Mouse (Mus musculus): ENCODE measurements around the gene Cited1. TPM values are rescaled to one million over a fixed set of nuclear protein-coding genes. Genes with fewer than 3 reads are reported as not detected.
"Not testable (repeated sequence)": the region's sequence is repeated elsewhere in the genome, so short reads cannot be mapped to it uniquely, and the experiment has no call there.

The Cited1 gene
- polyA plus RNA-seq, 1 experiment from 2014 or later, result 0.68 TPM

DNA sequence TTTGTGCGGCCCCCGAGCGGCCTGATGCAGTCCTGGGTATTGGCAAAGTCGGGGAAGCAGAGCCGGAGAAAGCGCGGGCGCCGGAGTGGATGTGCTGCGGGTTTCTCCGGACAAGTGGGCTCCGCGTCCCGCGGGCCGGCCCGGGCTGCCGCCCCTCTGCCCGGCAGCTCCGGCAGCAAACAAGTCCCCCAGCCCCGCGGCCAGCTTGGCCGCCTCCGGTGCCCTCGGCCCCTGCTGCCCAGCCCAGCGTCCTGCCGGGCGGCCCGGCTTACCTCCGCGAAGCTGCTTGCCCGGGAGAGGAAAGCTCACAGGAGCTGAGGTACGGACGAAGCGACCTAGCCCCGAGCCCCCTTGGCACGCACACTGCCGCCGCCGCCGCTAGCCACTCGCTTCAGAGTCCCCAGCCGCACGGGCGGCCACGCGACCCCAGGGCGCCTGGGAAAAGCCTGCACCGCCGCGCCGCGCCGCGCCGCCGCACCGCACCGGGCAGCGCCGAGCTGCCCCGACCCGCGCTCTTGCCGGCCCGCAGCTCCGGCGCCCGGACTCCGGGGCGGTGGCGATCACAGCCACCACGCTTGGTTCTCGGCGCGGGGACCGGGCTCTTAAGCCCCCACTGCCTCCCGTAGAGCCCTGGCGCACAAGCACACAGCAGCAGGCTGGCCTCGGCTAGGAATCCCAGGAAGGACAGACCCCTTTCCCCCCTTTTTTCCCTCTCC is 602 bp downstream of the Cited1 start:
- Histone ChIP-seq H3K4me1 (replicated peaks; ENCODE audit: control insufficient read depth, insufficient read depth, low read length) (no peaks in the 10 kb centered on the region), H3K27ac (ENCODE audit: low read depth, low read length) (no peak overlapping the region), H3K4me3 (ENCODE audit: low read depth, low read length) (peak overlapping the region; percentile 49), H3K4me2 (replicated peaks; ENCODE audit: low read depth) (peak overlapping the region; percentile 91), H3K27me3 (replicated peaks; ENCODE audit: control insufficient read depth, insufficient read depth, low read length) (peaks cover 30% of the 10 kb centered on the region), H3K9ac (ENCODE audit: low read depth, low read length) (no peak overlapping the region), H3K36me3 (ENCODE audit: control insufficient read depth, insufficient read depth) (no peaks in the 10 kb centered on the region), H3K9me3 (ENCODE audit: control insufficient read depth) (no peaks in the 10 kb centered on the region)
- ATAC-seq, result peak; percentile 2; the same call in 1 of the 2 replicates
- TF ChIP-seq CTCF (IDR thresholded peaks at IDR 0.05; ENCODE audit: low read depth), result no peak
- WGBS, result 23% methylated on average over 45 of the region's 80 CpGs

DNA sequence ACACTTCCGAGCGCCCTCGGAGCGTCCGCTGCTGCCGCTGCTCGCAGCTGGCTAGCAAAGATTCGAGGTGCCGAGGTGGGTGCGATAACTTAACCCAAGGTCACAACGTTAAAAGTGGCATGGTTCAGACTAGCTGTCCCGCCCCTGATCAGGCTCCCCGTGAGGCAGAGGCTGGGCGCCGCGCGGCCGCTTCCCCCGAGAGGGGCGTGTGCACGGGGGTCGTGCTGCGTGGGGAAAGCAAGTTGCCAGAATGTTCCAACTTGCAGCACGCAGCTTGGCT is 1.1 kb downstream of the Cited1 start:
- no peak overlapping the region for H3K9ac ChIP-seq (ENCODE audit: low read depth, low read length)
- no peaks in the 10 kb centered on the region for H3K4me1 ChIP-seq (replicated peaks; ENCODE audit: control insufficient read depth, insufficient read depth, low read length)
- no peaks in the 10 kb centered on the region for H3K36me3 ChIP-seq (ENCODE audit: control insufficient read depth, insufficient read depth)
- H3K27ac ChIP-seq (ENCODE audit: low read depth, low read length), result no peak overlapping the region
- peak overlapping the region; percentile 49 for H3K4me3 ChIP-seq (ENCODE audit: low read depth, low read length)
- TF ChIP-seq CTCF (IDR thresholded peaks at IDR 0.05; ENCODE audit: low read depth), result no peak
- peaks cover 30% of the 10 kb centered on the region for H3K27me3 ChIP-seq (replicated peaks; ENCODE audit: control insufficient read depth, insufficient read depth, low read length)
- peak overlapping the region; percentile 91 for H3K4me2 ChIP-seq (replicated peaks; ENCODE audit: low read depth)
- peak; percentile 8; the same call in 1 of the 2 replicates for ATAC-seq
- 11% methylated on average over 24 of the region's 24 CpGs for WGBS
- no peaks in the 10 kb centered on the region for H3K9me3 ChIP-seq (ENCODE audit: control insufficient read depth)

DNA sequence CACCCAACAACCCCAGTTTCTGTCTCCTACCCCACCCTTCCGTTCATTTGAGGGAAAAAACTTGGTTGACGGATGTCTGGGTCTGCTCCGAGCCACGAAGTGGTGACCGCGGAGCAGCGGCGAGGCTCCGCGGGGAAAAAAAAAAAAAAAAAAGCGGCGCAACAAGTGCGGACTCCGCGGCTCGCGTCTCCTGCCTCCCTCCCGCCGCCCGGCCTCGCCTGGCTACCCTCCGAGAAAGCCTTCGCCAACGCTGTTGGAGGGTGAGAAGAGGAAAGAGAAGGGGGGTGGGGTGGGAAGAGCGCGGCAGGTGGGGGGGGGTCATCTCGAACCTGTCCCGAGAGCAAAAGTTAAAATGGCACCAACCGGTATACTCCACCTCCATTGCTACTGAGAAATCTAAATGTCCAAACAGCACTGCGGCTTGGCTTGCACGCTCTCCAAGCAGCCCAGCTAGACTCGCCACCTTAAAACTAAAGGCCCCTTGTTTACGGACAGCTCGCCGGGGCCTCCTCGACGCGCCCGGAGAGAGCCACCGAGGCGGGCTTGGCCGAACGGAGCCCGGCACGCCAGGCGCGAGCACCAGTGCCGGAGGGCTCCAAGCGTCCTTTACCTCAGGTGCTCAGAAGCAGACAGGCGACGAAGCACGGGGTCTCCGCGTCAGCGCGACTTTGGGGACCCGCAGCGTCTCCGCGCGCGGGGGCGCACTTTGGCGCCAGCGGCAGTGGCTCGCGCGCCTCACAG is 1.7 kb downstream of the Cited1 start:
- H3K9me3 ChIP-seq (ENCODE audit: control insufficient read depth), result no peaks in the 10 kb centered on the region
- no peaks in the 10 kb centered on the region for H3K4me1 ChIP-seq (replicated peaks; ENCODE audit: control insufficient read depth, insufficient read depth, low read length)
- peak overlapping the region; percentile 91 for H3K4me2 ChIP-seq (replicated peaks; ENCODE audit: low read depth)
- TF ChIP-seq CTCF (IDR thresholded peaks at IDR 0.05; ENCODE audit: low read depth), result no peak
- H3K4me3 ChIP-seq (ENCODE audit: low read depth, low read length), result peak overlapping the region; percentile 49
- peaks cover 30% of the 10 kb centered on the region for H3K27me3 ChIP-seq (replicated peaks; ENCODE audit: control insufficient read depth, insufficient read depth, low read length)
- ATAC-seq, result peak; percentile 13; the same call in 1 of the 2 replicates
- H3K9ac ChIP-seq (ENCODE audit: low read depth, low read length), result no peak overlapping the region
- WGBS, result 14% methylated on average over 53 of the region's 68 CpGs
- no peaks in the 10 kb centered on the region for H3K36me3 ChIP-seq (ENCODE audit: control insufficient read depth, insufficient read depth)
- H3K27ac ChIP-seq (ENCODE audit: low read depth, low read length), result no peak overlapping the region

DNA sequence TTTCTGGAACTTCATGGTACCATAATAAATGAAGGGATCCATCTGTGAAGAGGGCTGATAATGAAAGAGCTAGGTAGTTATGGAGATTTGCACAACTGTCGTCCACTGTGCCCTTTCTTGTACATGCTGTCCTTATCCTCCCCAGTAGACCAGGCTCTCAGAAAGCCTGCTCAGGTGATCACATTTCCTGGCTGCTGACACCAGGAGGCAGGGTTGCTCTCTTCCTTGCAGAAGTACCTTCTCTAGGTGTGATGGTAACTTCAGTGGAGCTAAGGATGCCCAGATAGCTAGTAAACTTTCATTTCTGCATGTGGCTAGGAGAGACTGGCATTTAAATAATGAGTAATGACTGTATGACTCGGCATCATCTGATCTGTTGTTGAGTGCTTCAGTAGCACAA is 7.6 kb downstream of the Cited1 start:
- peak; percentile 54 for TF ChIP-seq CTCF (IDR thresholded peaks at IDR 0.05; ENCODE audit: low read depth)
- Histone ChIP-seq H3K4me3 (ENCODE audit: low read depth, low read length) (no peak overlapping the region), H3K4me2 (replicated peaks; ENCODE audit: low read depth) (no peak overlapping the region), H3K36me3 (ENCODE audit: control insufficient read depth, insufficient read depth) (no peaks in the 10 kb centered on the region), H3K4me1 (replicated peaks; ENCODE audit: control insufficient read depth, insufficient read depth, low read length) (no peaks in the 10 kb centered on the region), H3K27ac (ENCODE audit: low read depth, low read length) (no peak overlapping the region), H3K9me3 (ENCODE audit: control insufficient read depth) (no peaks in the 10 kb centered on the region), H3K27me3 (replicated peaks; ENCODE audit: control insufficient read depth, insufficient read depth, low read length) (no peaks in the 10 kb centered on the region; the same call in 1 of the 2 replicates), H3K9ac (ENCODE audit: low read depth, low read length) (no peak overlapping the region)
- WGBS, result 41% methylated on average over 2 of the region's 2 CpGs
- ATAC-seq, result no peak

DNA sequence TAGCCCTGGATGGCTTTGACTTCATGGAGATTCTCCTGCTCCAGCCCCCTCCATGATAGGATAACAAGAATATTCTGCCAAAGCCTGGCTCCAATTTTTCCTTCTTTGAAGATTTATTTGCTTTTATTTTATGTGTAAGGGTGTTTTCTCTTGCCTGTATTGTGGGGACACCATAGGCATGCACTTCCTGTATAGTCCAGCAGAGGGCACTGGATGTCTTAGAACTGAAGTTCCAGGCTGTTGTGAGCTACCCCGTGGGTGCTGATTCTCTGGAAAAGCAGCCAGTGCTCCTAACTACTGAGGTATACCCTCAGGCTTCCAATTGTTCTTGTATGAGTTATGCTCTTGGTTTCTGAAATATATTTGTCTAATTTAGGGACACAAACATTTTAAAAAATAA is 32.9 kb downstream of the Cited1 start:
- H3K9ac ChIP-seq (ENCODE audit: low read depth, low read length), result no peak overlapping the region
- no peaks in the 10 kb centered on the region for H3K4me1 ChIP-seq (replicated peaks; ENCODE audit: control insufficient read depth, insufficient read depth, low read length)
- no peak overlapping the region for H3K4me3 ChIP-seq (ENCODE audit: low read depth, low read length)
- H3K4me2 ChIP-seq (replicated peaks; ENCODE audit: low read depth), result no peak overlapping the region
- no peak overlapping the region for H3K27ac ChIP-seq (ENCODE audit: low read depth, low read length)
- 16% methylated on average over 1 of the region's 1 CpGs for WGBS
- H3K27me3 ChIP-seq (replicated peaks; ENCODE audit: control insufficient read depth, insufficient read depth, low read length), result no peaks in the 10 kb centered on the region
- TF ChIP-seq CTCF (IDR thresholded peaks at IDR 0.05; ENCODE audit: low read depth), result peak; percentile 72
- H3K36me3 ChIP-seq (ENCODE audit: control insufficient read depth, insufficient read depth), result no peaks in the 10 kb centered on the region
- no peak for ATAC-seq
- H3K9me3 ChIP-seq (ENCODE audit: control insufficient read depth), result no peaks in the 10 kb centered on the region

DNA sequence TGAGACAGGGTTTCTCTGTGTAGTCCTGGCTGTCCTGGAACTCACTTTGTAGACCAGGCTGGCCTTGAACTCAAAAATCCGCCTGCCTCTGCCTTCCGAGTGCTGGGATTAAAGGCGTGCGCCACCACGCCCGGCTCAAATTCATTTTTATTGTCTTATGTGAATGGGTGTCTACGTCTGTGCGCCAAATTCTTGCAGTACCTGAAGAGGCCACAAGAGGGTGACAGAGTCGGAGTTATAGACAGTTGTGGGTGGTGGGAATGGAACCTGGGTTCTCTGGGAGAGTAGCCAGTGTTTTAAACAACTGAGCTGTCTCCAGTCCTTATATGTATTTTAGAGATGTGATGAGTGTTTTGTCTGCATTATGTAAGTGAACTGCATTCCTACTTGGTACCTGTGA is 36.6 kb downstream of the Cited1 start:
- not testable (repeated sequence) for H3K4me1 ChIP-seq (replicated peaks; ENCODE audit: control insufficient read depth, insufficient read depth, low read length); H3K4me3 ChIP-seq (ENCODE audit: low read depth, low read length); H3K36me3 ChIP-seq (ENCODE audit: control insufficient read depth, insufficient read depth); H3K27me3 ChIP-seq (replicated peaks; ENCODE audit: control insufficient read depth, insufficient read depth, low read length); H3K9ac ChIP-seq (ENCODE audit: low read depth, low read length); H3K4me2 ChIP-seq (replicated peaks; ENCODE audit: low read depth); ATAC-seq; H3K27ac ChIP-seq (ENCODE audit: low read depth, low read length); H3K9me3 ChIP-seq (ENCODE audit: control insufficient read depth)
- 41% methylated on average over 9 of the region's 9 CpGs for WGBS
- peak; percentile 55 for TF ChIP-seq CTCF (IDR thresholded peaks at IDR 0.05; ENCODE audit: low read depth)

Small RNA genes within 50 kb of the gene (microRNA-seq; reads per million reads assigned to microRNA genes)
- not detected for gene Gm26318

Other genes with a start within 250 kb of the Cited1 start
- 0.33 and 0.43 TPM in 2 replicates for gene Rtl5, start 180.9 kb downstream of the Cited1 start, polyA plus RNA-seq (2015; fragmentation: Nextera tagmentation; extraction: Ambion mirVana)
- 59.7 and 61.0 TPM in 2 replicates for gene Pin4, start 132.7 kb downstream of the Cited1 start, polyA plus RNA-seq (2015; fragmentation: Nextera tagmentation; extraction: Ambion mirVana)
- 1.6 and 1.7 TPM in 2 replicates for gene Ercc6l, start 95.1 kb downstream of the Cited1 start, polyA plus RNA-seq (2015; fragmentation: Nextera tagmentation; extraction: Ambion mirVana)
- 448 and 474 TPM in 2 replicates for gene Rps4x, start 62.8 kb downstream of the Cited1 start, polyA plus RNA-seq (2015; fragmentation: Nextera tagmentation; extraction: Ambion mirVana)